Mouse (Mus musculus): ENCODE measurements around the gene Wrap73. TPM values are rescaled to one million over a fixed set of nuclear protein-coding genes. Genes with fewer than 3 reads are reported as not detected.

Wrap73 gene
- polyA plus RNA-seq, 1 experiment, result 69.3 TPM

DNA sequence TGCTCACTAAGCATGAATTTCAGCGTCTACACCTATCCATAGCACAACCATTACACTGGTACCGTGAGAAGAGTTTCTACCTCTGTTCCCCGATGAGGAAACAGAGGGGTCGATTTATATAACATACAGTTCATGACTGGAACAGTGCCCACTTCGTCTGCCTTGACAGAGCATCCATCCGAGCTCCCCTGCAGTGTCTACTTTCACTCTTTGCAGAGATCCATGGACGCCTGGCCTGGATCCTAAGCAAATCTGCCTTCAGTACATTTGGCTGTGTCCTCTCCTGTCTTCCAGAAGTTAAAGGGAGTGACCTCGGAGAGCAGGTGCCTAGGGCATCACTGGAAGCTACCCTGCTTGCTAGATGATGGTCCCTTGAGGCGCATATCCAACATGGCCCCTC lies 23.0 kb upstream of the Wrap73 start:
- H3K4me3 ChIP-seq (ENCODE audit: control insufficient read depth, insufficient read depth, low read length), result no peak overlapping the region
- no peaks in the 10 kb centered on the region for H3K4me1 ChIP-seq (replicated peaks; ENCODE audit: control insufficient read depth, insufficient read depth, low read length)
- no peak for DNase-seq
- WGBS, result 85% methylated on average over 9 of the region's 9 CpGs
- H3K27me3 ChIP-seq (ENCODE audit: control insufficient read depth, insufficient read depth, low read length), result no peaks in the 10 kb centered on the region
- H3K27ac ChIP-seq (ENCODE audit: control insufficient read depth, insufficient read depth, low read length), result no peak overlapping the region
- no peaks in the 10 kb centered on the region for H3K36me3 ChIP-seq (ENCODE audit: control insufficient read depth, insufficient read depth, low read length)
- TF ChIP-seq POLR2A (IDR thresholded peaks at IDR 0.05; ENCODE audit: control insufficient read depth, extremely low read depth, insufficient read depth, low read length, poor library complexity), result no peak
- TF ChIP-seq CTCF (IDR thresholded peaks at IDR 0.05; ENCODE audit: borderline replicate concordance, control insufficient read depth, extremely low read depth, insufficient read depth, low read length, poor library complexity), result no peak

DNA sequence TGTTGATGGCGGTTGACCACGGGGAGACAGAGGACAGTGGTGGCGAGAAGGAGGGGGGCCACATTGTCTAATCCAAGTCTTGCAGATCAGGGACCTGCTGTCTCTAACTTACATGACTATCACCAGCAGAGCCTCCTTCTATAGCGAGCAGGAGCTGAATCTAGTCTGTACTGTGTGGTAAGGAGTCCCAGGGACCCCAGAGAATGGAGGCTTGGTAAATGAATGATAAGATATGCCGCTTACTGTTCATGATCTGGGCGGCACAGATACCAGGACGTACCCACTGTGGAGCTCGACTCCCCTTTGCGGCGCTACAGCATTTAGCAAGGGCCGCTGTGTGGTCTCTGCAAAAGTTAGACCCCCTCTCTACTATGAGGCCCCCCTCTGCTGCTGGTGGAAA lies 20.4 kb upstream of the Wrap73 start:
- no peak for DNase-seq
- no peak for TF ChIP-seq POLR2A (IDR thresholded peaks at IDR 0.05; ENCODE audit: control insufficient read depth, extremely low read depth, insufficient read depth, low read length, poor library complexity)
- TF ChIP-seq CTCF (IDR thresholded peaks at IDR 0.05; ENCODE audit: borderline replicate concordance, control insufficient read depth, extremely low read depth, insufficient read depth, low read length, poor library complexity), result no peak
- H3K27ac ChIP-seq (ENCODE audit: control insufficient read depth, insufficient read depth, low read length), result no peak overlapping the region
- H3K4me3 ChIP-seq (ENCODE audit: control insufficient read depth, insufficient read depth, low read length), result no peak overlapping the region
- H3K36me3 ChIP-seq (ENCODE audit: control insufficient read depth, insufficient read depth, low read length), result no peaks in the 10 kb centered on the region
- H3K4me1 ChIP-seq (replicated peaks; ENCODE audit: control insufficient read depth, insufficient read depth, low read length), result no peaks in the 10 kb centered on the region
- 84% methylated on average over 11 of the region's 11 CpGs for WGBS
- H3K27me3 ChIP-seq (ENCODE audit: control insufficient read depth, insufficient read depth, low read length), result no peaks in the 10 kb centered on the region

DNA sequence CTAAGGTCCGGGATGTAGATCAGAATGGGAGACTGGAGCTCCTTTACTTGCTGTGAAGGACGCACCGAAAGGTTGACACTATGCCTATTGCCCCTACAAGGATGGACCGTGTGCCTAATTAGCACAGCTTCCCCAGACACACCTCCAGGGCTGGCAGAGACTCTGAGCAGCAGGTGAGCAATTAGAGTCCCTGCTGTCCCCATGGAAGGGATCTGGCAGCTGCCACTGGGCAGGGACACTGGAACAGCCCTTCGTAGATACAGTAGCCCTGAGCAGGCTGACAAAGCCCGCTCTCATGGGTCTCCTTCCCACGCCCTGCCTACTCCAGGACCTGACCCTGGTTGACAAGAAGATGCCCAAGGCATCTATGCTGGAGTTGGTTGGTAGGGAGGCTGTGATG lies 19.8 kb upstream of the Wrap73 start:
- WGBS, result 78% methylated on average over 7 of the region's 7 CpGs
- Histone ChIP-seq H3K4me1 (replicated peaks; ENCODE audit: control insufficient read depth, insufficient read depth, low read length) (no peaks in the 10 kb centered on the region), H3K27ac (ENCODE audit: control insufficient read depth, insufficient read depth, low read length) (no peak overlapping the region), H3K36me3 (ENCODE audit: control insufficient read depth, insufficient read depth, low read length) (no peaks in the 10 kb centered on the region), H3K4me3 (ENCODE audit: control insufficient read depth, insufficient read depth, low read length) (no peak overlapping the region), H3K27me3 (ENCODE audit: control insufficient read depth, insufficient read depth, low read length) (no peaks in the 10 kb centered on the region)
- no peak for DNase-seq
- TF ChIP-seq CTCF (IDR thresholded peaks at IDR 0.05; ENCODE audit: borderline replicate concordance, control insufficient read depth, extremely low read depth, insufficient read depth, low read length, poor library complexity) (no peak), POLR2A (IDR thresholded peaks at IDR 0.05; ENCODE audit: control insufficient read depth, extremely low read depth, insufficient read depth, low read length, poor library complexity) (no peak)

DNA sequence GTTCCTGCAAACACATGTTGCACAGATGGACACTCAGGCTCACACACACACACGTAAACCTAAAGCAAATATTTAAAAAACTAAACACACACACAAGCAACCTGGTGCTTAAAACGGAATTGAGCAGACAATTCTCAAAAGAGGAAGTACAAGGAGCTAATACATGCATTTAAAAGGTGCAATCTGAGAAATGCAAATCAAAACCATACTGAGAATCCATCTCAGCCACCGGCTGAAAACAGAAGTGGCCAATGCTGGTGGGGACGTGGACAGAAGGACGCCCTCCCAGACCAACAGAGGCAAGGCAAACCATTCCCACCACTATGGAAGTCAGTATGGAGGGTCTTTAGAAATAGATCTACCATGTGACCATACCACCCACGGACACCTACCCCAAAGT lies 18.6 kb upstream of the Wrap73 start:
- Histone ChIP-seq H3K27ac (ENCODE audit: control insufficient read depth, insufficient read depth, low read length) (no peak overlapping the region), H3K36me3 (ENCODE audit: control insufficient read depth, insufficient read depth, low read length) (no peaks in the 10 kb centered on the region), H3K27me3 (ENCODE audit: control insufficient read depth, insufficient read depth, low read length) (no peaks in the 10 kb centered on the region), H3K4me1 (replicated peaks; ENCODE audit: control insufficient read depth, insufficient read depth, low read length) (no peaks in the 10 kb centered on the region), H3K4me3 (ENCODE audit: control insufficient read depth, insufficient read depth, low read length) (no peak overlapping the region)
- WGBS, result 26% methylated on average over 6 of the region's 6 CpGs
- no peak for DNase-seq
- TF ChIP-seq POLR2A (IDR thresholded peaks at IDR 0.05; ENCODE audit: control insufficient read depth, extremely low read depth, insufficient read depth, low read length, poor library complexity) (no peak), CTCF (IDR thresholded peaks at IDR 0.05; ENCODE audit: borderline replicate concordance, control insufficient read depth, extremely low read depth, insufficient read depth, low read length, poor library complexity) (no peak)

DNA sequence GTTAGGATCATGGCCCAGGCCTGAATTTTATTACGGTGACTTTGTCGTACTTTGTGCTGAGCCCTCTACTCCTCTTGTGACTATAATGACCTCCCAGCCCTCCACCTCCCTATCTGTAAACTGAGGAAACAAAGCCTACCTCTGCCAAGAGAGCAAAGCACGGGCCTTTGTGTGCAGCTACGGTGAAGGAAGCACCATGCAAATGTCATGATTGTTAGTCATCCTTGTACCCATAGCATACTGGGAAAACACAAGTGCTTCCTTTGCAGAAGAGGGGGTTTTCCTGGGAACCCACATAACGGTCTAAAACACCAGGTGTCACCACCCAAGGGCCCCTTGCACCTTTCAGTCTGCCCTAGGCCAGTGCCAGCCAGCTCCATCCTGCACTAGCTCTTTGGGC lies 17.0 kb upstream of the Wrap73 start:
- 70% methylated on average over 5 of the region's 5 CpGs for WGBS
- TF ChIP-seq POLR2A (IDR thresholded peaks at IDR 0.05; ENCODE audit: control insufficient read depth, extremely low read depth, insufficient read depth, low read length, poor library complexity) (no peak), CTCF (IDR thresholded peaks at IDR 0.05; ENCODE audit: borderline replicate concordance, control insufficient read depth, extremely low read depth, insufficient read depth, low read length, poor library complexity) (no peak)

DNA sequence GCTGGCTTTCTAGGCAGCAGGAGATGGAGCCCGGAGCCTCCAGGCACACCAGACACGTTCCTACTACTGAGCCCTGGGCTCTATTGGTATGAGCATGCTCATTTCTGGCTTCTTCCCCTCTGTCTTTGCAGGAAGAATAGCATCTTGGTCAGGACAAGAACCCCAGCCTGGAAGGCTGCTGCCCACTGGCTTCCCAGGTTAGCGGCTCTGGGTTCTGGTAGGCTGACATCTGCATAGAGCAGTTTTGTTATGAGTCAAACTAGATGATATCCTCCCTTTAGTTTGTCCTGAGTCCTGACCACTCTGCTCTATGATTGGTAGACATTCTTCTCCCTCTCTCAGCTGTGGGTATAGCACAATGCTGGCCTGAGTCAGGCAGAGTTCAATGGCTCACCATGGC lies 14.9 kb upstream of the Wrap73 start:
- no peak for DNase-seq
- no peak for TF ChIP-seq POLR2A (IDR thresholded peaks at IDR 0.05; ENCODE audit: control insufficient read depth, extremely low read depth, insufficient read depth, low read length, poor library complexity)
- TF ChIP-seq CTCF (IDR thresholded peaks at IDR 0.05; ENCODE audit: borderline replicate concordance, control insufficient read depth, extremely low read depth, insufficient read depth, low read length, poor library complexity), result no peak
- no peaks in the 10 kb centered on the region for H3K4me1 ChIP-seq (replicated peaks; ENCODE audit: control insufficient read depth, insufficient read depth, low read length)
- H3K27me3 ChIP-seq (ENCODE audit: control insufficient read depth, insufficient read depth, low read length), result no peaks in the 10 kb centered on the region
- H3K27ac ChIP-seq (ENCODE audit: control insufficient read depth, insufficient read depth, low read length), result no peak overlapping the region
- 72% methylated on average over 3 of the region's 3 CpGs for WGBS
- H3K36me3 ChIP-seq (ENCODE audit: control insufficient read depth, insufficient read depth, low read length), result no peaks in the 10 kb centered on the region
- no peak overlapping the region for H3K4me3 ChIP-seq (ENCODE audit: control insufficient read depth, insufficient read depth, low read length)

More for the DNA sequence above, 17.0 kb upstream of the Wrap73 start:
- H3K36me3 ChIP-seq (ENCODE audit: control insufficient read depth, insufficient read depth, low read length), result no peaks in the 10 kb centered on the region
- H3K27me3 ChIP-seq (ENCODE audit: control insufficient read depth, insufficient read depth, low read length), result no peaks in the 10 kb centered on the region
- H3K4me1 ChIP-seq (replicated peaks; ENCODE audit: control insufficient read depth, insufficient read depth, low read length), result no peaks in the 10 kb centered on the region
- DNase-seq, result no peak
- no peak overlapping the region for H3K27ac ChIP-seq (ENCODE audit: control insufficient read depth, insufficient read depth, low read length)
- no peak overlapping the region for H3K4me3 ChIP-seq (ENCODE audit: control insufficient read depth, insufficient read depth, low read length)

DNA sequence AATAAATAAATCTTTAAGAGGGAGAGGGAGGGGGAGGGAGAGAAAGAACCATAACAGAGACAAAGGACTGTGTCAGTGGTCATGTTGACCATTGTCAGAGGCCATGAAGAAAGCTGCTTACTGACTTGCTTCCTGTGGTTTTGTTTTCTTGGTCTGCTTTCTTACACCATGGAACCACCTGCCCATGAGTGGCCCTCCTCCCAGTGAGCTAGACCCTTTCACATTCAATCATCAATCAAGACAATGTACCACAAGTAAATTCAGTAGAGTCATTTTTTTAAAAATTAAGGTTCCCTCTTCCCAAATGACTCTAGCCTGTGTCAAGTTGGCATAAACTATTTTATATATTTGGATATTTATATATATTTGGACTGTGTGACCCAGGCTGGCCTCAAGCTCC lies 12.2 kb upstream of the Wrap73 start:
- Histone ChIP-seq H3K27me3 (ENCODE audit: control insufficient read depth, insufficient read depth, low read length) (no peaks in the 10 kb centered on the region; the same call in 1 of the 2 replicates), H3K4me3 (ENCODE audit: control insufficient read depth, insufficient read depth, low read length) (no peak overlapping the region), H3K27ac (ENCODE audit: control insufficient read depth, insufficient read depth, low read length) (no peak overlapping the region), H3K4me1 (replicated peaks; ENCODE audit: control insufficient read depth, insufficient read depth, low read length) (no peaks in the 10 kb centered on the region), H3K36me3 (ENCODE audit: control insufficient read depth, insufficient read depth, low read length) (no peaks in the 10 kb centered on the region)
- TF ChIP-seq CTCF (IDR thresholded peaks at IDR 0.05; ENCODE audit: borderline replicate concordance, control insufficient read depth, extremely low read depth, insufficient read depth, low read length, poor library complexity) (no peak), POLR2A (IDR thresholded peaks at IDR 0.05; ENCODE audit: control insufficient read depth, extremely low read depth, insufficient read depth, low read length, poor library complexity) (no peak)
- DNase-seq, result no peak
